Mouse (Mus musculus): ENCODE measurements around the gene Tlk1. TPM values are rescaled to one million over a fixed set of nuclear protein-coding genes. Genes with fewer than 3 reads are reported as not detected.

Gene Tlk1
- total RNA-seq, 2 experiments from 2014 or later, result 63.9 to 74.6 TPM

- DNase-seq, result no peak
Observed at GRCm38 (mm10) chr2:70682324-70682723, 143.2 kb downstream of the Tlk1 start.

GRCm38 (mm10) chr2:70673445-70674126, 151.9 kb downstream of the Tlk1 start:
- no peak for DNase-seq

GRCm38 (mm10) chr2:70672476-70672875, 153.1 kb downstream of the Tlk1 start:
- no peak for DNase-seq

- no peak for DNase-seq
Observed at GRCm38 (mm10) chr2:70669896-70670295, 155.6 kb downstream of the Tlk1 start.

- DNase-seq, result no peak
Observed at GRCm38 (mm10) chr2:70669241-70669640, 156.3 kb downstream of the Tlk1 start.

DNA sequence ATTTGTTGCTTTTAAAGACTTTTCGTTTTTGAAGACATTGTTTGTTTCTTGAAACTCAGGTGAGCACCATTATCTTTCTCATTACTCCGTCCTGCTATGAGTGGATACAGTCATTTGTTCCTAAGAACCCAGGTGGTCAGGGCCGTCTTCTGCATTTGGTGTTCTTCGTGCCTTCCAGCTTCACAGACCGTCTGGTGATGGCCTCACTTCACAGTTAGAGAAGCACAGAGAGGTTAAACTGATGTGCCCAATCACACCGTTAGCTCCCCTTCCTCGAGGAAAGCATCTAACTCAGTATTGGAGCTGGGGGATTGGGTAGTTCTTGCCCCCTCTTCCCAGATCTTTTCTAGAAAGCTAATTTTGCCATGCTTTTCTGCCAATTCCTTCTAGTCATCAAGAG, 158.5 kb downstream of the Tlk1 start:
- DNase-seq, result no peak

GRCm38 (mm10) chr2:70663764-70664163, 161.8 kb downstream of the Tlk1 start:
- DNase-seq, result no peak

Other genes starting within 250 kb of the Tlk1 start
- gene Gorasp2, start 164.2 kb downstream of the Tlk1 start, total RNA-seq (2021), result 100 to 1,000 TPM; 104 to 108 TPM
- not detected for gene Gm26558, start 163.6 kb downstream of the Tlk1 start, total RNA-seq (2021)
- gene Dcaf17, start 229.6 kb upstream of the Tlk1 start, total RNA-seq (2021), result 10 to 100 TPM in 1 of 2 experiments, 1 to 10 TPM in 1; 9.9 to 15.3 TPM
- gene Mettl8, start 229.9 kb upstream of the Tlk1 start, total RNA-seq (2021), result 10 to 100 TPM; 13.7 to 15.0 TPM